Mouse (Mus musculus): Measurements from ENCODE around the gene Patj. TPM values are rescaled to one million over a fixed set of nuclear protein-coding genes. Genes with fewer than 3 reads are reported as not detected.

Patj gene
- polyA plus RNA-seq, 1 experiment, result 15.8 TPM

GRCm38 (mm10) chr4:98717735-98718546 is 322.4 kb downstream of the Patj start:
- DNase-seq (ENCODE audit: extremely low spot score in 1 of 2, low spot score in 1 of 2), result no peak

- no peak for DNase-seq (ENCODE audit: extremely low spot score in 1 of 2, low spot score in 1 of 2)
These were observed 322.9 kb downstream of the Patj start for GRCm38 (mm10) chr4:98718547-98718917.

- DNase-seq (ENCODE audit: extremely low spot score in 1 of 2, low spot score in 1 of 2), result peak in 1 of 2 experiments; percentile 72
These were observed 326.9 kb downstream of the Patj start for GRCm38 (mm10) chr4:98722454-98722853.

GRCm38 (mm10) chr4:98724682-98725081 is 329.1 kb downstream of the Patj start:
- DNase-seq (ENCODE audit: extremely low spot score in 1 of 2, low spot score in 1 of 2), result peak in 1 of 2 experiments; percentile 8

- peak in 1 of 2 experiments; percentile 11 for DNase-seq (ENCODE audit: extremely low spot score in 1 of 2, low spot score in 1 of 2)
These were observed 329.9 kb downstream of the Patj start for GRCm38 (mm10) chr4:98725439-98725838.

GRCm38 (mm10) chr4:98726590-98727237 is 331.1 kb downstream of the Patj start, which contains the start of gene L1td1:
TSS of gene L1td1 (plus strand) at chr4:98726734.
- no peak for DNase-seq (ENCODE audit: extremely low spot score in 1 of 2, low spot score in 1 of 2)

- DNase-seq (ENCODE audit: extremely low spot score in 1 of 2, low spot score in 1 of 2), result no peak
These were observed 331.8 kb downstream of the Patj start for GRCm38 (mm10) chr4:98727295-98727958.

- DNase-seq (ENCODE audit: extremely low spot score in 1 of 2, low spot score in 1 of 2), result no peak
These were observed 332.4 kb downstream of the Patj start for GRCm38 (mm10) chr4:98727959-98728347.

GRCm38 (mm10) chr4:98728716-98729115 is 333.1 kb downstream of the Patj start:
- DNase-seq (ENCODE audit: extremely low spot score in 1 of 2, low spot score in 1 of 2), result no peak

- DNase-seq (ENCODE audit: extremely low spot score in 1 of 2, low spot score in 1 of 2), result no peak
These were observed 338.1 kb downstream of the Patj start for GRCm38 (mm10) chr4:98733660-98734059.

GRCm38 (mm10) chr4:98739753-98740152 is 344.2 kb downstream of the Patj start:
- DNase-seq (ENCODE audit: extremely low spot score in 1 of 2, low spot score in 1 of 2), result peak in 1 of 2 experiments; percentile 37

- DNase-seq (ENCODE audit: extremely low spot score in 1 of 2, low spot score in 1 of 2), result no peak
These were observed 347.8 kb downstream of the Patj start for GRCm38 (mm10) chr4:98743209-98743905.

GRCm38 (mm10) chr4:98743906-98744210 is 348.3 kb downstream of the Patj start:
- DNase-seq (ENCODE audit: extremely low spot score in 1 of 2, low spot score in 1 of 2), result no peak

- DNase-seq (ENCODE audit: extremely low spot score in 1 of 2, low spot score in 1 of 2), result no peak
These were observed 358.9 kb downstream of the Patj start for GRCm38 (mm10) chr4:98754456-98754855.

GRCm38 (mm10) chr4:98756141-98756540 is 360.6 kb downstream of the Patj start:
- DNase-seq (ENCODE audit: extremely low spot score in 1 of 2, low spot score in 1 of 2), result no peak

GRCm38 (mm10) chr4:98758012-98758821 is 362.6 kb downstream of the Patj start:
- DNase-seq (ENCODE audit: extremely low spot score in 1 of 2, low spot score in 1 of 2), result peak in 1 of 2 experiments; percentile 11

- DNase-seq (ENCODE audit: extremely low spot score in 1 of 2, low spot score in 1 of 2), result no peak
These were observed 363.4 kb downstream of the Patj start for GRCm38 (mm10) chr4:98758872-98759518.

- no peak for DNase-seq (ENCODE audit: extremely low spot score in 1 of 2, low spot score in 1 of 2)
These were observed 371.8 kb downstream of the Patj start for GRCm38 (mm10) chr4:98767134-98768133.

Data from frontal cortex, adult 2 months (tissue).